Mouse (Mus musculus) liver, embryonic 14.5 days (tissue): ENCODE data around the gene Dis3l2. TPM values are rescaled to one million over a fixed set of nuclear protein-coding genes. Genes with fewer than 3 reads are reported as not detected.

ENCODE experiments used
- ATAC-seq: fragments of 200-750 bp; cut with Nextera tagmentation; 2 replicates; pipeline ENCODE4 v1.8.0; 2017; ENCODE audit warnings: moderate number of reproducible peaks, mild to moderate bottlenecking, moderate library complexity; ENCODE audit not compliant: insufficient read depth
- DNase-seq, 3 experiments: peaks; one replicate each; pipeline ENCODE4 v3.0.0-alpha.2; 2012 to 2013; ENCODE audit warnings: low read depth in 3 of 3, low spot score in 3 of 3
- H3K27ac ChIP-seq: fragments of 300-500 bp; sonication (generic); 2 replicates; pipeline ENCODE4 v1.5.1; 2014; ENCODE audit warnings: moderate library complexity, mild to moderate bottlenecking, control low read depth, inconsistent platforms
- H3K27me3 ChIP-seq: fragments of 300-500 bp; sonication (generic); 2 replicates; pipeline ENCODE4 v1.6.1; 2014; ENCODE audit warnings: mild to moderate bottlenecking, low read length, moderate library complexity; ENCODE audit not compliant: control insufficient read depth, insufficient read depth
- H3K36me3 ChIP-seq: fragments of 300-500 bp; sonication (generic); replicated peaks from 2 replicates; pipeline ENCODE4 v1.6.1; 2014; ENCODE audit warnings: low read depth; ENCODE audit not compliant: control insufficient read depth, insufficient read depth
- H3K4me1 ChIP-seq, 2 experiments: fragments of 200-500 bp in 1 of 2; fragments of 300-500 bp in 1 of 2; sonication (generic) in 1 of 2; replicated peaks; 2 replicates each; pipeline ENCODE4 v1.6.1; 2012 to 2014; ENCODE audit warnings: antibody characterized with exemption in 1 of 2, inconsistent platforms in 1 of 2, low read length in 1 of 2; ENCODE audit not compliant: control insufficient read depth in 2 of 2, insufficient read depth in 2 of 2
- H3K4me2 ChIP-seq: fragments of 300-500 bp; sonication (generic); 2 replicates; pipeline ENCODE4 v1.6.1; 2014; ENCODE audit warnings: low read depth, mild to moderate bottlenecking, control low read depth, moderate library complexity
- H3K4me3 ChIP-seq, 2 experiments: fragments of 200-500 bp in 1 of 2; fragments of 300-500 bp in 1 of 2; sonication (generic) in 1 of 2; 2 replicates each; pipeline ENCODE4 v1.5.1; 2012 to 2014; ENCODE audit warnings: low read depth in 2 of 2, low read length in 2 of 2, mild to moderate bottlenecking in 2 of 2, control low read depth in 1 of 2, inconsistent platforms in 1 of 2, moderate library complexity in 1 of 2; ENCODE audit not compliant: insufficient read depth in 1 of 2
- H3K9ac ChIP-seq: fragments of 300-500 bp; sonication (generic); replicated peaks from 2 replicates; pipeline ENCODE4 v1.6.1; 2014; ENCODE audit warnings: mild to moderate bottlenecking, control low read depth, moderate library complexity
- H3K9me3 ChIP-seq: fragments of 300-500 bp; sonication (generic); 2 replicates; pipeline ENCODE4 v1.6.1; 2016; ENCODE audit warnings: low read length, mixed read lengths; ENCODE audit not compliant: control insufficient read depth
- CTCF ChIP-seq: IDR thresholded peaks from 2 replicates; pipeline ENCODE4 v1.5.1; 2016; ENCODE audit warnings: antibody characterized with exemption, low read depth, control low read depth
- EP300 ChIP-seq: IDR thresholded peaks from 2 replicates; pipeline ENCODE4 v1.6.1; 2016; ENCODE audit warnings: antibody characterized with exemption, low read depth
- WGBS: fragments of 180-500 bp; shearing (Covaris S2); extraction: QIAGEN DNeasy Blood & Tissue Kit; methylation state at CpG from one replicate; pipeline ENCODE4 v1.1.7; 2014; ENCODE audit not compliant: insufficient replicate concordance; 5-methylcytosine and 5-hydroxymethylcytosine counted together
- polyA plus RNA-seq, 2 experiments: library from polyadenylated mRNA; depleted of rRNA in 1 of 2; stranded (reverse) in 1 of 2; unstranded in 1 of 2; fragments of >200 nt; fragmentation: Nextera tagmentation in 1 of 2; extraction: Ambion mirVana in 1 of 2; gene quantifications; 2 replicates each; pipeline versions ENCODE4 v1.2.1 to v1.2.3; 2012 to 2014

Gene Dis3l2
- polyA plus RNA-seq, 2 experiments: 6.0 to 7.1 TPM

DNA sequence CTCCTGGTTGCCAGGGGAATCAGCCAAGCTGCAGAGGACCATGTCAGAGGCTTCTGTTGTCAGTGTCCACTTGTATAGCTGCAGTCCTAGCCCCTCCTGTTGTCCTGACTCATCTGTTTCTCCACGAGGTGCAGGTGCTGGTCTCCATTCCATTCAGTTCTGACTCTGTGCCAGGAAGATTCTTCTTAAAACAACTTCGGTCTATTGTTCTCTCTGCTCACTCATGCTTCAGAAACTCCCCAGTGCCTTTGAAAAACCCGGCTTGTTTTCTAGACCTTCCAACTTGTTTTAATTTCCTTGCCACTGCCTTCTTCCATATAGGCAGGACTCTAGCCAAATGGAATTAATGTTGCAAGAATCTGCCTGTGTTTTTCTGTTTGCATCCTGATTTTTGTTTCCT lies 39.3 kb downstream of the Dis3l2 start:
- no peaks in the 10 kb centered on the region for H3K27me3 ChIP-seq
- no peak overlapping the region for H3K9ac ChIP-seq
- H3K36me3 ChIP-seq: no peaks in the 10 kb centered on the region
- no peak overlapping the region for H3K4me2 ChIP-seq
- DNase-seq (no peak), ATAC-seq (no peak)
- TF ChIP-seq EP300 (no peak), CTCF (no peak)
- no peaks in the 10 kb centered on the region for H3K9me3 ChIP-seq
- no peaks in the 10 kb centered on the region; a peak in 1 of 4 replicates for H3K4me1 ChIP-seq
- no peak overlapping the region for H3K4me3 ChIP-seq
- 53% methylated on average over 3 of the region's 3 CpGs for WGBS
- H3K27ac ChIP-seq: no peak overlapping the region

DNA sequence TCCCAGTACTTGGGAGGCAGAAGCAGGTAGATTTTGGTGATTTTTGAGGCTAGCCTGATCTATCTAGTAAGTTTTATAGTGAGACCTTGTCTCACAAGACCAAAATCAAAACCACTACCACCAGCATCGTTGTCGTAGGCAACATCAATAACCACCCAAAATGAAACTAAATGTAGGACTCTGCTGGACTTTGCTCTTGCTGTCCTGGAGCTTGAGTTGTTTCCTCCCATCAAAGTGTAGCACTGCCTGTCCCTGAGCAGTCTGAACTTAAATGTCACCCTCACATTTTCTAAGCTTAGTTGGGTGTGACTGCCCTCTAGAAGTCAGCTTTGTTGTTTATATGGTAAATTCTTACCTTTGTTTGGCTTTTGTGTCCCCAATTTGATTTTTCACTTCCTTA lies 43.4 kb downstream of the Dis3l2 start:
- Histone ChIP-seq H3K36me3 (no peaks in the 10 kb centered on the region), H3K4me3 (no peak overlapping the region), H3K9ac (no peak overlapping the region), H3K27me3 (no peaks in the 10 kb centered on the region), H3K27ac (no peak overlapping the region), H3K4me2 (no peak overlapping the region), H3K4me1 (no peaks in the 10 kb centered on the region; a peak in 1 of 4 replicates), H3K9me3 (no peaks in the 10 kb centered on the region)
- no peak for ATAC-seq
- TF ChIP-seq EP300: no peak
- TF ChIP-seq CTCF: no peak
- no peak for DNase-seq
- WGBS: 86% methylated on average over 2 of the region's 2 CpGs

DNA sequence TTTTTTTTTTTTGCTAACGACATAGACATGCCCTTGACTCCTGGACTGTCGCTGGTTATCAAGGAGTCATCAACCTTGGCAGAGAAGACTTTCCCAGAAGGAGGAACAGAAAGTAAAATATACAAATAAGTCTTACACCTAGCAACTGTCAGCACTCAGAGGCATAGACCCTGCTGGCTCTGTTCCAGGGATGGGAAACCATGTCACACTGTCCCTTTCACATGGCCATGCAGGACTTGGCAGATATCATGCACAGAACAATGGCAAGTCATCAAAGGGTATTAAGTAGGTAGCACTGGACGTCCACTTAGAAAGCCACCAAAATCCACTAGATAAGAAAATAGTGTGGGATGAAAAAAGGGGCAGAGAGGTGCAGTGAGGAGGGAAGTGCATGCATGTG lies 46.5 kb downstream of the Dis3l2 start:
- ATAC-seq: no peak
- TF ChIP-seq CTCF (no peak), EP300 (no peak)

DNA sequence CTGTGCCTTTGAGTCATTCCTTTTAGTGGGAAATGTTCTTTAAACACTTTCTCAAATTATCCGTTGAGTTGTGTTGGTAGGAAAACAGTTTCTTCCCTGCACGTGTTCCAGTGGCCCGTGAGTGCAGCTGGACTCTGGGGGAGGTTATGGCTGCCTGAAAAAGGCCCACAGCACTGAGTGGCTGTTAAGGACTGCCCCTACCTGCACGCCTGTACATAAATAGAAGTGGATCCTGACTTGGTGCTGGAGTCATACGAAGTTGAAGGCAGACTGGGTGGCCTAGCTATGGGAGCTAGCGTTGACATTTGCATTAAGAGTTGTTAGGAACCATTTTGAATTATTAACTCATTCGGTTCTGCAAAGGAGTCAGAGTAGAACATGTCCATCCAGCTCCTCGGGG lies 49.8 kb downstream of the Dis3l2 start:
- Histone ChIP-seq H3K4me3 (no peak overlapping the region), H3K36me3 (no peaks in the 10 kb centered on the region), H3K27me3 (no peaks in the 10 kb centered on the region), H3K9me3 (no peaks in the 10 kb centered on the region), H3K4me2 (no peak overlapping the region), H3K9ac (no peak overlapping the region), H3K4me1 (no peaks in the 10 kb centered on the region), H3K27ac (no peak overlapping the region)
- WGBS: 75% methylated on average over 8 of the region's 8 CpGs
- TF ChIP-seq EP300 (no peak), CTCF (no peak)
- ATAC-seq: no peak
- DNase-seq: no peak

More for the DNA sequence above, 46.5 kb downstream of the Dis3l2 start:
- H3K36me3 ChIP-seq: no peaks in the 10 kb centered on the region
- no peak overlapping the region for H3K27ac ChIP-seq
- no peak for DNase-seq
- H3K9me3 ChIP-seq: no peaks in the 10 kb centered on the region
- WGBS: 58% methylated on average over 3 of the region's 3 CpGs
- no peak overlapping the region for H3K4me3 ChIP-seq
- H3K27me3 ChIP-seq: no peaks in the 10 kb centered on the region
- no peak overlapping the region for H3K4me2 ChIP-seq
- no peaks in the 10 kb centered on the region; a peak in 1 of 4 replicates for H3K4me1 ChIP-seq
- H3K9ac ChIP-seq: no peak overlapping the region

DNA sequence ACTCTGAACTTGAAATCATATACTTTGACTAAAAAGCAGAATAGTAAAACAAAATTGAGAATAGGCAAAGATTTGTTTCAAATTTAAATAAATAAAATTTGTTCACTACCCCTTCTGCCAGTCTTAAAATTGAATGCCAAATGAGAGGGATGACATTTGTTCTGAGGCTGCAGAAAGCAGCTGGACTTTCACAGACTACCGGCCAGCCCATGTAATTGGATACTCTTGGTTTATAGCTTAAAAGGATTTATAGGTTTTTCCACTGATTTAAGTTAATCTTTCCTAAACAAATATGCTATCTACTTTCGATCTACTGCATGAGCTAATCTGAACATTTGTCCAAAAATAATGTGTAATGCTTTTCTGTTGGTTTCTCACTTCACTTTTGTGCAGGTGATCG lies 50.7 kb downstream of the Dis3l2 start:
- Histone ChIP-seq H3K27ac (no peak overlapping the region), H3K36me3 (no peaks in the 10 kb centered on the region), H3K4me3 (no peak overlapping the region), H3K9ac (no peak overlapping the region), H3K27me3 (no peaks in the 10 kb centered on the region), H3K4me2 (no peak overlapping the region), H3K4me1 (no peaks in the 10 kb centered on the region), H3K9me3 (no peaks in the 10 kb centered on the region)
- ATAC-seq: no peak
- no peak for DNase-seq
- 72% methylated on average over 3 of the region's 3 CpGs for WGBS
- TF ChIP-seq EP300 (no peak), CTCF (no peak)
